Mouse (Mus musculus): ENCODE results near the gene Nfkb1. TPM values are rescaled to one million over a fixed set of nuclear protein-coding genes. Genes with fewer than 3 reads are reported as not detected.

Nfkb1 gene
- total RNA-seq, 2 experiments from 2014 or later = 112 to 117 TPM

DNA sequence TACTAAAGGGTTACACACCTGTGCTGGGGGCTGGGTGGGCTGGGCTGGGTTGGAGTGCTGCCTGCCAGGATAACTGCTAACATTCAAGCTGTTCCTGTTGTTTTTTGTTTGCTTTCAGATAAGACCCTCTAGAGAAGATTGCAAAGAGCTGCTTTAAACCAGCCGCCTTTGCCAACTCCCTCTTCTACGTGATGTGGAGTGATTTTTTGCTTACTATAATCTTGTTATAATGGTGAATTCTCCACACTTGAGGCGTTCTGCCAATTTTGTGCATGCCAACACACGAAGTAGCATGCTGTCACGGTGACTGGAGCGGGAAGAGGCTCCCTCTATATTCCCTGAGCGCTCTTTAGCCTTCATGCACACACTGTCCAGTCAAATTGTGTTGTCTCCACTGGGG, 17.7 kb downstream of the Nfkb1 start:
- ATAC-seq (replicated peaks; ENCODE audit: poor library complexity, severe bottlenecking) = no peak

DNA sequence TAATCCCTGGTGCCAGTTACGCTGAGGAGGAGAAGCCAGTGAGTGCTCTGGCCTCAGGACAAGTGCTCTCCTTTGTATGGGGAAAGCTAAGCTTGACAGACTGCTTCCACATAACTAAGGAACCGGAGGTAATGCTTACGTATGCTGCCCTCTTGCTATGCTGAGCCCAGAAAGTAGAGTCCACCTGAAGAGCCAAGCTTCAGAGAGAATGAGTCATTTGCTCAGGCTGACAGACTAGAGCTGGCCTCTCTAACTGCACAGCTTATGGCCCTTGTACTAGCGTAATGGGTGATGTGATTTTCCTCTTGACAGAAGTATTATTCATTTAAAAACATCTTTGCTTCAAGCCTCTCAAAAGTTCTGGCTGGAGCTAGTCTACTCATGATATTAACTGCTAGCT, 18.3 kb downstream of the Nfkb1 start:
- no peak for ATAC-seq (replicated peaks; ENCODE audit: poor library complexity, severe bottlenecking)

GRCm38 (mm10) chr3:135672135-135672534, 19.2 kb downstream of the Nfkb1 start:
- ATAC-seq (replicated peaks; ENCODE audit: poor library complexity, severe bottlenecking) = no peak

- ATAC-seq (replicated peaks; ENCODE audit: poor library complexity, severe bottlenecking) = peak; percentile 29; the same call in 1 of the 2 replicates
Observed at GRCm38 (mm10) chr3:135670869-135671268, 20.5 kb downstream of the Nfkb1 start.

DNA sequence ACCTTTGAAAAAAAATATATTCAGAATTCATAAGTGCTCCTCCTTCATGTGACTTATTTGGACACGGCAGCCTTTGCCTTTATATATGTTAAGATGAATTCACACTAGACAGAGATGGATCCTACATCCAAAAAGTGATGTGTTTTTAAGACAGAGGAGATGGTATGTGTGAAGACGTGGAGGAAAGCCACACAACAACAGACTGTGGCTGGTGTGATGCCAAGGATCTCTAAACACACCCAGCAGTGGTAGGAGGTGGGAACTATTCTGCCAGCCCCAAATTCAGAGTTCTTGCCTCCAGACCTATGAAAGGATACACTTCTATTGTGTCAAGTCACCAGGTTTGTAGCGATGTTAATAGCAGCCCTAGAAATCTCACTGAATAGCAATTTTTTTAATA, 24.3 kb downstream of the Nfkb1 start:
- ATAC-seq (replicated peaks; ENCODE audit: poor library complexity, severe bottlenecking) = no peak

- ATAC-seq (replicated peaks; ENCODE audit: poor library complexity, severe bottlenecking) = no peak
Observed at GRCm38 (mm10) chr3:135665777-135666259, 25.5 kb downstream of the Nfkb1 start.

GRCm38 (mm10) chr3:135662139-135662864, 29.0 kb downstream of the Nfkb1 start:
- ATAC-seq (replicated peaks; ENCODE audit: poor library complexity, severe bottlenecking) = no peak

DNA sequence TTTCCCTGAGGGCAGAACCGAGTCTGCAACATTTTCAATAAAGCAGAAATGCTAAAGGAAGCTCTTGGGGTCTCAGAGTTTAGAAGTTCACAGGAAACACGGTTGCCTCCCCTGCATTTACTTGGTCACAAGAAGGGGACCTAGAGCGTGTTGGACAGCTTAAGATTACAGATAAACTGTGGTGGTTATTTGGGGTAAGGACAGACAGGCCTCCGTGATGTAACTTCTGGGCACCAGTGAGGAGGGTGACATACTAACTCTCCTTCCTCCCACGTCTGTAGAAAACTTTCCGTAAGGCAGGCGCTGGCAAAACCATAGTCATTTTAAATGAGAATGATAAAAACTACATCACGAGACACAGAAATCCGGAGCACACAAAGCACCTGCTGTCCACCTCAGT, 29.6 kb downstream of the Nfkb1 start:
- ATAC-seq (replicated peaks; ENCODE audit: poor library complexity, severe bottlenecking) = peak; percentile 43; the same call in 1 of the 2 replicates

GRCm38 (mm10) chr3:135658540-135659097, 32.7 kb downstream of the Nfkb1 start:
- peak; percentile 68 for ATAC-seq (replicated peaks; ENCODE audit: poor library complexity, severe bottlenecking)

DNA sequence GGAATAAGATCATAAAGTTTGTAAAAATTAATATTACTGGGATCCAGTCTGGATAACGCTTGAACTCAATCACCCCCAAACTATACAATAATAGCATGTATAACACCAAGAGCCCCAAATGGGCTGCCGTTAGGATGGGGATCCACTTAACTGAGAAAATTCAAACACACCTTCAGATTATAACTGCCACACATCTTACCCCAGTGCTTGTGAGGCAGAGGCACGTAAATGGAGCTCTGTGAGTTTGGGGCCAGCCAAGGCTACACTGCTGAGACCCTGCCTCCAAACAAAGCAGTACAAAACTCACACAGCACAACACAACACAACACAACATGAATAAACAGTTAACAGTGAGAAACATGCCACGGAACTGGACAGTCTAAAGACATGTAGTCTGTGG, 35.2 kb downstream of the Nfkb1 start:
- ATAC-seq (replicated peaks; ENCODE audit: poor library complexity, severe bottlenecking) = no peak

DNA sequence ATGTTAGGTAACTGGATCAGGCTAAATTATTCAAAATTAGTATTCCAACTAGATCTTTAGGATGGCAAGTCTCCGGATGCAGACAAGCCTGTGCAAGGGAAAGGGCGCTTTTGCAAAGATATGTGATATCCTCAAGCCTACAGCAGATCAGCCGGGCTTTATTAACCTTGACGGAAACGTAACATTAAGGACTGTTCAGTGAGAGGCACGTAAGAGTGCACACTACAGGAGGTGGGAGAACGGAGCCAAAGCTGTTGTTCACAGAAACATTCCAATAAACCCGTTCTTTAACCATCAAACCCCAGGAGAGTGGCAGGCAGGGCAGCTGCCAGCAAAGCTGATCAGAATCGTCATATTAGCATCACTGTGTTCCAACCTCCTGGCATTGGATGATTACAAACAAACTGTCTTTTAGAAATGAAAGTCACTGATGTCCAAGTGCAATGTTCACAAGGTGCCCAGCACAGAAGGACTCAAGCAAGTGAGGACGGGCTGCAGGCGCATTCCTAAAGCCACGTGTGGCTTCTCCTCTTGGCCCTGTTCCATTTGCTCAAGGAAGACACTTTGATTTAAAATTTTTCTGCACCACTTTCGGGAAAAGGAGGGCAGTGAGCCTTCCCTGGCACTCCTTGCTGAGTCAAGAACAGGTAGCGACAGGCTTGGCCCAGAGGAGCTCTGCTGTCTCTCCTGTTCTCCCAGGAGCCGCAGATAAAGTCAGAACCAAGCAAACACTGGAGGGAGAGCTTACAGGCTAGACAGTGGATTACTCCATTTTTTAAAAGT, 40.4 kb downstream of the Nfkb1 start:
- ATAC-seq (replicated peaks; ENCODE audit: poor library complexity, severe bottlenecking) = no peak

GRCm38 (mm10) chr3:135649809-135650208, 41.5 kb downstream of the Nfkb1 start:
- ATAC-seq (replicated peaks; ENCODE audit: poor library complexity, severe bottlenecking) = no peak

DNA sequence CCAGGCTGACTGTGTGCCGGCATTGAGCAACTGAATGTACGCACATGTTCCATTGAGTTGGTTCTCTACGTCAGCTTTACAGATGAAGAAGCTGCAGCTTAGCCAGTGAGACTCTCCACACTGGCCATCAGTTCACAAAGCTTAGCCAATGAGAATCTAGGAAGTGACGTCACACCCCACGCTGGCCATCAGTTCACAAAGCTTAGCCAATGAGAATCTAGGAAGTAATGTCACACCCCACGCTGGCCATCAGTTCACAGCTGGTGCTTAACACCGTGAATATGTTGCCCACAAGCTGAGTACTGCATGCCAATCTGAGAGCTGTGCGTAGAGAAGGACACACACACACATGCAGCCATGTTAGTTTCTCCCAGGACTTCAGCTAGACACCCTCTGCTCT, 42.8 kb downstream of the Nfkb1 start:
- ATAC-seq (replicated peaks; ENCODE audit: poor library complexity, severe bottlenecking) = peak; percentile 14; the same call in 1 of the 2 replicates

DNA sequence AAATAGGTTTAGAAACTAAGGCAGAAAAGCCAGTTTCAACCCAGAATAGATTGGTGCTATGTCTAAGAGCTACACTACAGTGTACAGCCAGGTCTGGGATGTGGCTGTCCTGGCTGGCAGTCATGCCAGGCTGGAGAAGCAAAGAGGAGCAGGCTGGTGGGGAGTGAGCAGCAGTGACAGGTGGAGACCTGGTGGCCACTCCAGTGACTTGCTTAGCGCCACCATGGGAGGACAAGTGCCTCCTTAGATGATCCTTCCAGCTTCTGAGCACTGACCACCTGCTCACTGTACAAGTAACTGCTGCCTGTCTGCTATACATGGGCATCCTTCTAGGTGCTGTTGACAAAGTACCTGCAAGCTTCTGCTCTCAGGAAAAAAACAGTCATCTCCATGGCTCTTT, 44.7 kb downstream of the Nfkb1 start:
- ATAC-seq (replicated peaks; ENCODE audit: poor library complexity, severe bottlenecking) = no peak

DNA sequence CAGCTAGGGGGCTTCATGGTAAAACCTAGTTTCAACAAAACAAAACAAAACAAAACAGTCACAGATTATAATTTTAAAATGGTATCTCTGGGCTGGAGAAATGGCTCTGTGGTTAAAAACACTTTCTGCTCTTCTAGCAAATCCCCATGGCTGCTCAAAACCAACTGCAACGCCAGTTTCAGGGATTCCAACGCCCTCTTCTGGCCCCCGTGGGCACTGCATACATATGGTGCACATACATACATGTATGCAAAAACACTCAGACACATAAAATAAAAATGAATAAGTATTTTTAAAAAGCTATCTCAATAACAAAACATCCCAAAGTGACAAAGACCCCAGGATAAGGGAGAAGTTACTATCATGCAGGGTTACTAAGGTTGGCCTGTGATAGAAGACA, 46.4 kb downstream of the Nfkb1 start:
- ATAC-seq (replicated peaks; ENCODE audit: poor library complexity, severe bottlenecking) = no peak

- ATAC-seq (replicated peaks; ENCODE audit: poor library complexity, severe bottlenecking) = no peak
Observed at GRCm38 (mm10) chr3:135641623-135641915, 49.8 kb downstream of the Nfkb1 start.

DNA sequence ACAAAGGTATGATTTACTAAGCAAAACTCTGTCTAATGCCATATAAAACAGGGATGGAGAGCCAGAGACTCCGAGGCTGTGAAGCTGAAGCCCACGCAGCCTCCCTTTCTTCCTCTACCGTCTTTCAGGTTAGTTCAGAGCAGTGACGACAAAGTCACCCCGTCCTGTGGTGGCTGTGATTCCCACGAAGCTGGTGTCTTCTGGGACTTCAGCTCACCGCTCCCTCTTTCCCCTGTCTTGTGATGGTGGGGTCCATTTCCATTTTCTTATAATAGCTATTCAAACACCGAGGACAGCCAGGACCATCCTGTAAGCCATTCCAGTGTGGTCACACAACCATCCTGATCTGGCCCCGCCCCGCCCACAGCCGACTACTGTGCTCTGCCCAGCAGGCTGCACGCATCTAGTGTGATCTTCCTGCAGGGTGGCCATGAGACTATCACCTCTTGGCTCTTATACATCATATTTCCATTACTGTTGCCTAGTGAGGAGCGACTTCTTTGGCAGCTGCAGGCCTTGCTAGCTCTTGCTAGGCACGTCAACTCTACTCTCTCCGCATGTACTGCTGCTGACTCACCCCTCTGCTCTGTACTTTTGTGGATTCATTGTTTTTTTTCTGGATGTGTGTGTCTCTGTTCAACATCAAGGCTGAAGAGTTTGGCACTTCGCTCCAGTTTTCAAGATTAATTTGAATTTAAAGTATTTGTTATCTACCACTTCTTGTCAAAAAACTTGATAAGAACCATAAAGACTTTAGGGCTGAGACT, 50.3 kb downstream of the Nfkb1 start:
- no peak for ATAC-seq (replicated peaks; ENCODE audit: poor library complexity, severe bottlenecking)

DNA sequence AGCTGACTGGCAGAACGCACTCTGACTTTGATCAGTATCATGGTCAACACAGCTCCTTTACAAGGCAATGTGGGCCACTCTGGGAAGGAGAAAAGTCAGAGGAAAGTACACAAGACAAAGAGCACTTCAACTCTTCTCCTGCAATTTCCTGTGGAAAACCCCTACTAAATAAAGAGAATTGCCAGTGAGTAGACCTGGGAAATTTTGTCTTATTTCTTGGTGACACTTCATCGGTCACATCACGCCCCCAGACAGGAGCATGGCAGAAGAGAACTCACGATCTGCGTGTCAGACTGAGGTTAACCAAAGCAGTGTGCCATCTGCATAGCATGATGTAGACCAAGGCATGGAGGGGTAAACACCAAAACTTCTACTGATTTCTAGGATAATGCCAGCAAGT, 51.1 kb downstream of the Nfkb1 start:
- ATAC-seq (replicated peaks; ENCODE audit: poor library complexity, severe bottlenecking) = no peak

DNA sequence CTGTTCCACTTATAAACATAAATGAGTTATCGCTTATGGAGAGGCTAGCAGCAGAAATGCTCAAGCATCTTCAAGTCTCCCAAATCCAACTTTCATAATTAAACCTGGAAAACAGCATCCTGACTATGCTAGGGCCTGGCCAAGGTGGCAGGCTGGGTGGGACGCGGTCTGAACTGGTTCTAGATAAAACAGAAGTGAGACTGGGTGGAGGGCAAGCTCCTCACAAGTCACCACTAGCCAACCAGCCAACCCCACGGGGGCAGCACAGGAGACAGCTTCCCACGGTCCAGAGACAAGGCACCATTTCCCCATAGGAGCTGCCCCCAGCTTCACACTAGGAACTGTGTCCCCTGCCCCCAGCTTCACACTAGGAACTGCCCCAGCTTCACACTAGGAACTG, 53.8 kb downstream of the Nfkb1 start:
- peak; percentile 86 for ATAC-seq (replicated peaks; ENCODE audit: poor library complexity, severe bottlenecking)

DNA sequence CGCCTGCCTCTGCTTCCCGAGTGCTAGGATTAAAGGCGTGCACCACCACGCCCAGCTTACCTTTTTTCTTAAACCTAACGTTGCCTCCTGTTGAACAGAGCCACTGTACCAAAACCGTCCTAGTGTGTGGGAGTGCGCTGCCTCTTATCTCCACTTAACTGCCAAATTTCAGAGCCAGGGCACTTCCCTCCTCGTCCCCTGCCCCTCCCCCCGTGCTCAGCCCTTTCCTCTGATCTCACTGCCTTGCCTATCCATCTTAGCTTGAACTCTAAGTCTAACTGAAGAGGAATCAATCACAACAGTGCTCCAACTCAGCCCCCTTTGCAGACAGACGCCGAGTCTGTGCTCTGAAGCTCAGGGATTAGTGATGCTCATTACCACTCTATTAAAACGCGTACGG, 54.9 kb downstream of the Nfkb1 start:
- ATAC-seq (replicated peaks; ENCODE audit: poor library complexity, severe bottlenecking) = peak; percentile 33

Data from granulocyte monocyte progenitor cell, adult 5-6 weeks (primary cell).